Mouse (Mus musculus): Measurements from ENCODE around the gene Baiap2. TPM values are rescaled to one million over a fixed set of nuclear protein-coding genes. Genes with fewer than 3 reads are reported as not detected.

Baiap2 gene
- total RNA-seq, 1 experiment from 2014 or later, result 6.0 TPM

GRCm38 (mm10) chr11:119918521-119918920, 24.0 kb upstream of the Baiap2 start:
- ATAC-seq (replicated peaks; ENCODE audit: low read depth, poor library complexity, severe bottlenecking), result no peak

GRCm38 (mm10) chr11:119919432-119919831, 23.1 kb upstream of the Baiap2 start:
- no peak for ATAC-seq (replicated peaks; ENCODE audit: low read depth, poor library complexity, severe bottlenecking)

GRCm38 (mm10) chr11:119919897-119920296, 22.7 kb upstream of the Baiap2 start:
- peak; percentile 66 for ATAC-seq (replicated peaks; ENCODE audit: low read depth, poor library complexity, severe bottlenecking)

GRCm38 (mm10) chr11:119920668-119921067, 21.9 kb upstream of the Baiap2 start:
- no peak for ATAC-seq (replicated peaks; ENCODE audit: low read depth, poor library complexity, severe bottlenecking)

- peak; percentile 91 for ATAC-seq (replicated peaks; ENCODE audit: low read depth, poor library complexity, severe bottlenecking)
These were observed 17.4 kb upstream of the Baiap2 start for GRCm38 (mm10) chr11:119925176-119925575.

- no peak for ATAC-seq (replicated peaks; ENCODE audit: low read depth, poor library complexity, severe bottlenecking)
These were observed 15.8 kb upstream of the Baiap2 start for GRCm38 (mm10) chr11:119926762-119927161.

GRCm38 (mm10) chr11:119928023-119928681, 14.4 kb upstream of the Baiap2 start:
- peak; percentile 72 for ATAC-seq (replicated peaks; ENCODE audit: low read depth, poor library complexity, severe bottlenecking)

GRCm38 (mm10) chr11:119929603-119930265, 12.8 kb upstream of the Baiap2 start:
- ATAC-seq (replicated peaks; ENCODE audit: low read depth, poor library complexity, severe bottlenecking), result no peak

GRCm38 (mm10) chr11:119931809-119932208, 10.8 kb upstream of the Baiap2 start:
- ATAC-seq (replicated peaks; ENCODE audit: low read depth, poor library complexity, severe bottlenecking), result no peak

GRCm38 (mm10) chr11:119933142-119933541, 9.4 kb upstream of the Baiap2 start:
- no peak for ATAC-seq (replicated peaks; ENCODE audit: low read depth, poor library complexity, severe bottlenecking)

GRCm38 (mm10) chr11:119933819-119934583, 8.6 kb upstream of the Baiap2 start:
- ATAC-seq (replicated peaks; ENCODE audit: low read depth, poor library complexity, severe bottlenecking), result no peak

- ATAC-seq (replicated peaks; ENCODE audit: low read depth, poor library complexity, severe bottlenecking), result no peak
These were observed 7.8 kb upstream of the Baiap2 start for GRCm38 (mm10) chr11:119934773-119935172.

GRCm38 (mm10) chr11:119935457-119935856, 7.1 kb upstream of the Baiap2 start:
- 0 out of 2 replicates have a peak, but pooled peaks have one; percentile 29 for ATAC-seq (replicated peaks; ENCODE audit: low read depth, poor library complexity, severe bottlenecking)

GRCm38 (mm10) chr11:119936456-119936855, 6.1 kb upstream of the Baiap2 start:
- no peak for ATAC-seq (replicated peaks; ENCODE audit: low read depth, poor library complexity, severe bottlenecking)

GRCm38 (mm10) chr11:119937216-119937615, 5.3 kb upstream of the Baiap2 start:
- no peak for ATAC-seq (replicated peaks; ENCODE audit: low read depth, poor library complexity, severe bottlenecking)

GRCm38 (mm10) chr11:119937772-119938502, 4.6 kb upstream of the Baiap2 start:
- ATAC-seq (replicated peaks; ENCODE audit: low read depth, poor library complexity, severe bottlenecking), result no peak

- ATAC-seq (replicated peaks; ENCODE audit: low read depth, poor library complexity, severe bottlenecking), result no peak
These were observed 3.4 kb upstream of the Baiap2 start for GRCm38 (mm10) chr11:119939073-119939710.

GRCm38 (mm10) chr11:119939711-119940106, 2.9 kb upstream of the Baiap2 start:
- ATAC-seq (replicated peaks; ENCODE audit: low read depth, poor library complexity, severe bottlenecking), result no peak

- no peak for ATAC-seq (replicated peaks; ENCODE audit: low read depth, poor library complexity, severe bottlenecking)
These were observed 2.4 kb upstream of the Baiap2 start for GRCm38 (mm10) chr11:119940142-119940541.

- ATAC-seq (replicated peaks; ENCODE audit: low read depth, poor library complexity, severe bottlenecking), result no peak
These were observed 769 bp upstream of the Baiap2 start for GRCm38 (mm10) chr11:119941794-119942193.

Data from common myeloid progenitor, adult 5-6 weeks (primary cell).